Mouse (Mus musculus): ENCODE results near the gene Usp7. TPM values are rescaled to one million over a fixed set of nuclear protein-coding genes. Genes with fewer than 3 reads are reported as not detected.
A peak's percentile ranks its signal among the peaks of the same experiment; 100 is the strongest.

The Usp7 gene
- polyA plus RNA-seq, 1 experiment from 2014 or later, result 26.7 TPM

- 0 out of 2 replicates have a peak, but pooled peaks have one; percentile 20 for ATAC-seq (ENCODE audit: insufficient read depth, low FRiP score, low read depth)
- Histone ChIP-seq H3K4me3 (replicated peaks) (no peak overlapping the region), H3K4me2 (no peak overlapping the region), H3K27me3 (replicated peaks) (no peaks in the 10 kb centered on the region), H3K4me1 (no peaks in the 10 kb centered on the region), H3K9ac (no peak overlapping the region), H3K9me3 (no peaks in the 10 kb centered on the region), H3K27ac (no peak overlapping the region), H3K36me3 (no peaks in the 10 kb centered on the region)
- 68% methylated on average over 2 of the region's 2 CpGs for WGBS
These were observed 31.6 kb upstream of the Usp7 start for GRCm38 (mm10) chr16:8823661-8824060.

GRCm38 (mm10) chr16:8822586-8822985, 30.5 kb upstream of the Usp7 start:
- H3K27me3 ChIP-seq (replicated peaks), result no peaks in the 10 kb centered on the region
- no peak overlapping the region for H3K27ac ChIP-seq
- no peak for ATAC-seq (ENCODE audit: insufficient read depth, low FRiP score, low read depth)
- no peaks in the 10 kb centered on the region for H3K4me1 ChIP-seq
- no peak overlapping the region for H3K4me3 ChIP-seq (replicated peaks)
- no peak overlapping the region for H3K9ac ChIP-seq
- H3K4me2 ChIP-seq, result no peak overlapping the region
- no peaks in the 10 kb centered on the region for H3K9me3 ChIP-seq
- no peaks in the 10 kb centered on the region for H3K36me3 ChIP-seq
- 72% methylated on average over 4 of the region's 4 CpGs for WGBS

DNA sequence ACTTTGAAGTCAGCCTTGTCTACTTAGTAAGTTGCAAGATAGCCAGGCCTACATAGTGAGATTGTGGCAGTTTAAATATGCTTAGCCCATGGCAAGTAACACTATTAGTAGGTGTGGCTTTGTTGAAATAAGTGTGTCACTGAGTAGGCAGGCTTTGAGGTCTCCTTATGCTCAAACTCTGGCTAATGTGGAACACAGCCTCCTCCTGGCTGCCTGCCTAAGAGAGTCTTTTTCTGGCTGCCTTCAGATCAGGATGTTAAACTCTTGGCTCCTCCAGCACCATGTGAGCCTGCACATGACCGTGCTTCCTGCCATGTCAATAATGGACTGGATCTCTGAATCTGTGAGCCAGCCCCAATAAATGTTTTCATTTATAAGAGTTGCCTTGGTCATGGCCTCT, 29.3 kb upstream of the Usp7 start:
- ATAC-seq (ENCODE audit: insufficient read depth, low FRiP score, low read depth), result peak; percentile 53; the same call in 1 of the 2 replicates
- 54% methylated on average over 1 of the region's 1 CpGs for WGBS
- Histone ChIP-seq H3K27ac (no peak overlapping the region), H3K9ac (no peak overlapping the region), H3K9me3 (no peaks in the 10 kb centered on the region), H3K4me3 (replicated peaks) (no peak overlapping the region), H3K27me3 (replicated peaks) (no peaks in the 10 kb centered on the region), H3K4me1 (no peaks in the 10 kb centered on the region), H3K36me3 (no peaks in the 10 kb centered on the region), H3K4me2 (no peak overlapping the region)

GRCm38 (mm10) chr16:8817872-8818271, 25.8 kb upstream of the Usp7 start:
- WGBS, result 79% methylated on average over 4 of the region's 4 CpGs
- H3K9ac ChIP-seq, result no peak overlapping the region
- no peaks in the 10 kb centered on the region for H3K4me1 ChIP-seq
- no peak overlapping the region for H3K4me2 ChIP-seq
- no peak overlapping the region for H3K27ac ChIP-seq
- no peaks in the 10 kb centered on the region for H3K36me3 ChIP-seq
- H3K4me3 ChIP-seq (replicated peaks), result no peak overlapping the region
- ATAC-seq (ENCODE audit: insufficient read depth, low FRiP score, low read depth), result no peak
- no peaks in the 10 kb centered on the region for H3K27me3 ChIP-seq (replicated peaks)
- H3K9me3 ChIP-seq, result no peaks in the 10 kb centered on the region

DNA sequence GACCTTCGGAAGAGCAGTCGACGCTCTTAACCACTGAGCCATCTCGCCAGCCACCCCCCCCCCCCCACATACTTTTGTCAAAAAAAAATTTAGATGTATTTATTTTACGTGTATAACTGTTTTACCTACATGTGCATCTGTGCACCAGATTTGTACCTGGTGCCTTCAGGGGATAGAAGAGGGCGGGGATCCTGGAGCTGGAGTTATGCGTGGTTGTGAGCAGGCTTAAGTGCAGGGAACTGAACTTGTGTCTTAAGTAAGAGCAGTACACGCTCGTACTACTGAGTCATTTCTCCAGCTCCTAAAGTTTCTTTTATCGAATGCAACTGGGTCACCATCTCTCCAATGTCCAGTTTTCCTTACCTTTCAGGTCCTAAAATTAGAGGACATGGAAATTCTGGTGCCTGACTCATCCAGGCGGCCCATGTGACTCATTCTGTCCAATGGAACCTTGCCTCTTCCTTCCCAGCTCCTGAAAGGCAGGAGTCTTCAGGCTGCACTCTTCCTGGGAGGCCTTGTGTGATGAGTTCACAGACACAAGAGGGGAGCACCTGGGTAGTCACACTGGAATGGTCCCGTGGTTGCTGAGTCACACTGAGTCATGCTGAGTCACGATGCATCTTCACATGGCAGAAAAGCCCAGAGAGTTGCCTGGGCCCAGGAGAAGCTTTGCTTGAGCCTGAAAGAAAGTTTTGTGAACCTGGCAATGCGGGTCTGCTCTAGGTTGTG, 18.5 kb upstream of the Usp7 start:
- no peak overlapping the region for H3K27ac ChIP-seq
- peak; percentile 47; the same call in 1 of the 2 replicates for ATAC-seq (ENCODE audit: insufficient read depth, low FRiP score, low read depth)

DNA sequence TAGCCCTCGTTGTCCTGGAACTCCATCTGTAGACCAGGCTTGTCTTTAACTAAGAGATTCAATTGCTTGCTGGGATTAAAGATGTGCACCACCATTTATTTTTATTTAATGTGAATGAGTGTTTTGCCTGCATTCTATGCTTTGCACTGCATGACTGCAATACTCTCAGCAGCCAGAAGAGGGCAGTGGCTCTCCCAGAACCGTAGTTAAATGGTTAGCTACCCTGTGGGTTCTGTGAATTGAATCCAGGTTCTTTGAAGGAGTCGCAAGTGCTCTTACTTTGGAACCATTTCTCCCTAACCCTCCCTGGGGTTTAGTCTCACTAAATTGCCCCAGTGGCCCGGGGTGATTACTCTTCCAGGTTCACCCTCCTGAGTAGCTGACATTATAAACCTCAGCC, 14.6 kb upstream of the Usp7 start:
- 29% methylated on average over 4 of the region's 4 CpGs for WGBS
- ATAC-seq (ENCODE audit: insufficient read depth, low FRiP score, low read depth), result no peak
- no peak overlapping the region for H3K4me2 ChIP-seq

More for the DNA sequence above, 18.5 kb upstream of the Usp7 start:
- Histone ChIP-seq H3K9me3 (no peaks in the 10 kb centered on the region), H3K36me3 (no peaks in the 10 kb centered on the region), H3K4me2 (no peak overlapping the region), H3K4me3 (replicated peaks) (no peak overlapping the region), H3K9ac (no peak overlapping the region), H3K27me3 (replicated peaks) (no peaks in the 10 kb centered on the region), H3K4me1 (no peaks in the 10 kb centered on the region)
- 91% methylated on average over 14 of the region's 14 CpGs for WGBS

GRCm38 (mm10) chr16:8795906-8796305, 3.8 kb upstream of the Usp7 start:
- no peak overlapping the region for H3K27ac ChIP-seq
- H3K4me3 ChIP-seq (replicated peaks), result no peak overlapping the region
- no peak for ATAC-seq (ENCODE audit: insufficient read depth, low FRiP score, low read depth)
- no peaks in the 10 kb centered on the region for H3K36me3 ChIP-seq
- H3K4me2 ChIP-seq, result no peak overlapping the region
- H3K9me3 ChIP-seq, result no peaks in the 10 kb centered on the region
- no peak overlapping the region for H3K9ac ChIP-seq
- WGBS, result 61% methylated on average over 2 of the region's 2 CpGs
- no peaks in the 10 kb centered on the region for H3K27me3 ChIP-seq (replicated peaks)
- no peaks in the 10 kb centered on the region for H3K4me1 ChIP-seq

More for the DNA sequence above, 14.6 kb upstream of the Usp7 start:
- H3K9ac ChIP-seq, result no peak overlapping the region
- H3K4me1 ChIP-seq, result no peaks in the 10 kb centered on the region
- no peak overlapping the region for H3K4me3 ChIP-seq (replicated peaks)
- no peak overlapping the region for H3K27ac ChIP-seq
- H3K9me3 ChIP-seq, result no peaks in the 10 kb centered on the region
- H3K36me3 ChIP-seq, result no peaks in the 10 kb centered on the region
- H3K27me3 ChIP-seq (replicated peaks), result no peaks in the 10 kb centered on the region

DNA sequence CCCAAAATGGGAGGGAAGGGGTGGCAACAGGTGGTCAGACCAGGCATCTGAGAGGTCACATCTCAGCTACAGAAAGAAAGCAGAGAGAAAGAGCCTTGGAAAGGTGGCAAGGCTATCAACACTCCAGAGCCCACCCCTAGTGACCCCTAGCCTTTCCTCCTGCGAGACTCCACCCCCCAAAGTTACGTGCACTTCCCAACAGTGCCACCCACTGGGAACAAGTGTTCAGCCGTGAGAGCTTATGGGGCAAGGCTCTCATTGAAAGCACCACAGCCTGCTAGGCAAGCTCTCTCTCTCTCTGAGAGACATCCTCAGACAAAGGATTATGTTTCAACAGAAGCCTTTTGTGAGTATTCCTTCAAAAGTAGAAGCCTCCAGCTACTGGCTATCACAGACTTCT, 2.8 kb upstream of the Usp7 start:
- no peak overlapping the region for H3K4me3 ChIP-seq (replicated peaks)
- H3K4me2 ChIP-seq, result no peak overlapping the region
- H3K27ac ChIP-seq, result no peak overlapping the region
- 13% methylated on average over 3 of the region's 3 CpGs for WGBS
- no peaks in the 10 kb centered on the region for H3K9me3 ChIP-seq
- H3K9ac ChIP-seq, result no peak overlapping the region
- no peaks in the 10 kb centered on the region for H3K4me1 ChIP-seq
- H3K27me3 ChIP-seq (replicated peaks), result no peaks in the 10 kb centered on the region
- H3K36me3 ChIP-seq, result no peaks in the 10 kb centered on the region
- ATAC-seq (ENCODE audit: insufficient read depth, low FRiP score, low read depth), result no peak

DNA sequence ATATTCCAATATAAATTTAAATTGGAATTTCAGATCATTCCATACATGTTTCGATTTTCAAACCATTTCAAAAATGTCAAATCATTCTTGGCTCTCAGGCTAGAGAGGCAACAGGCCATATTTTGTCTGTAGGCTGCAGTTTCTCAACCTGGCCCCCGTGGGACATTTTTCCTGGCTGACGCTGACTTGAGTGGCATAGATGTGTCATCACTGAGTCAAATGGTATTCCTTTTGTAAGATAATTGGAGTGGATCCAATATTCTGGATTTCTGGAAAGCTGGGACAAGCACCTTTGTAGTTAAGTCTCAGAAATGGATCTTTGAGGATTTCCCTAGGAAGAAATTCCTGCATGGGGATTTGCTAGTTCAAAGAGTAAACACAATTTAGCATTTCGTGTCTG, 1.2 kb downstream of the Usp7 start:
- no peaks in the 10 kb centered on the region for H3K27me3 ChIP-seq (replicated peaks)
- no peak overlapping the region for H3K4me2 ChIP-seq
- ATAC-seq (ENCODE audit: insufficient read depth, low FRiP score, low read depth), result no peak
- no peaks in the 10 kb centered on the region for H3K36me3 ChIP-seq
- H3K9ac ChIP-seq, result no peak overlapping the region
- no peak overlapping the region for H3K4me3 ChIP-seq (replicated peaks)
- 77% methylated on average over 4 of the region's 4 CpGs for WGBS
- no peaks in the 10 kb centered on the region for H3K9me3 ChIP-seq
- H3K27ac ChIP-seq, result no peak overlapping the region
- H3K4me1 ChIP-seq, result no peaks in the 10 kb centered on the region

- Histone ChIP-seq H3K4me2 (no peak overlapping the region), H3K9ac (no peak overlapping the region), H3K27ac (no peak overlapping the region), H3K4me3 (replicated peaks) (no peak overlapping the region), H3K36me3 (no peaks in the 10 kb centered on the region), H3K9me3 (no peaks in the 10 kb centered on the region), H3K4me1 (0 out of 2 replicates have a peak, but pooled peaks cover 2% of the 10 kb centered on the region), H3K27me3 (replicated peaks) (no peaks in the 10 kb centered on the region)
- WGBS, result 55% methylated on average over 3 of the region's 3 CpGs
- ATAC-seq (ENCODE audit: insufficient read depth, low FRiP score, low read depth), result no peak
These were observed 7.4 kb downstream of the Usp7 start for GRCm38 (mm10) chr16:8784753-8785152.

GRCm38 (mm10) chr16:8783198-8783913, 8.8 kb downstream of the Usp7 start:
- H3K36me3 ChIP-seq, result no peaks in the 10 kb centered on the region
- 74% methylated on average over 16 of the region's 16 CpGs for WGBS
- H3K27ac ChIP-seq, result no peak overlapping the region
- H3K4me3 ChIP-seq (replicated peaks), result no peak overlapping the region
- H3K9ac ChIP-seq, result no peak overlapping the region
- H3K9me3 ChIP-seq, result no peaks in the 10 kb centered on the region
- no peak for ATAC-seq (ENCODE audit: insufficient read depth, low FRiP score, low read depth)
- H3K4me2 ChIP-seq, result no peak overlapping the region
- no peaks in the 10 kb centered on the region for H3K27me3 ChIP-seq (replicated peaks)
- H3K4me1 ChIP-seq, result 0 out of 2 replicates have a peak, but pooled peaks cover 2% of the 10 kb centered on the region

GRCm38 (mm10) chr16:8781660-8782059, 10.4 kb downstream of the Usp7 start:
- Histone ChIP-seq H3K27ac (no peak overlapping the region), H3K36me3 (no peaks in the 10 kb centered on the region), H3K4me1 (0 out of 2 replicates have a peak, but pooled peaks cover 2% of the 10 kb centered on the region), H3K9me3 (no peaks in the 10 kb centered on the region), H3K9ac (no peak overlapping the region), H3K4me3 (replicated peaks) (no peak overlapping the region), H3K4me2 (no peak overlapping the region), H3K27me3 (replicated peaks) (no peaks in the 10 kb centered on the region)
- WGBS, result 89% methylated on average over 2 of the region's 2 CpGs
- ATAC-seq (ENCODE audit: insufficient read depth, low FRiP score, low read depth), result no peak

Measured in stomach, embryonic 15.5 days (tissue).